Mouse (Mus musculus): ENCODE results near the gene Klc2. TPM values are rescaled to one million over a fixed set of nuclear protein-coding genes. Genes with fewer than 3 reads are reported as not detected.

The Klc2 gene
- total RNA-seq, 2 experiments from 2014 or later, result 255 to 284 TPM

DNA sequence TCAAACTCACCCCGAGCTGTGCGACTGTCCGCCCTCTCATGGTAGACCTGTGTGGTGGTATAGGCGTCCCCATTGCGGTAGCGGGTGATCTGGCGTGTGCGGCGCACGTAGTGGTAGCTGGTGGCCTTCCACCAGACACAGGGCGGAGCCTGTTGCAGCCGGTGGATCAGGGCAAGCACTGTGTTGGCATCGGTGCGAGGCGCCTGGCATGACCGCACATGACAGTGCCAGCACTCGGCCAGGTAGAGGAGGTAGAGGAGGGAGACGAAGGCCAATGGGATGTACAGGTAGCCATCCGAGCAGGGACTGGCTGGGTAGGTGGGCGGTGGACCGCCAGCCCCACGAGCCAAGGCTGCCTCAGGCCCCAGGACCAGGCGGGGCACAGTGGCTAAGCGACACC lies 35.8 kb downstream of the Klc2 start:
- no peak for DNase-seq (ENCODE audit: low spot score in 2 of 2)
- intact Hi-C loops (cut with DNase I), result no loop called here

DNA sequence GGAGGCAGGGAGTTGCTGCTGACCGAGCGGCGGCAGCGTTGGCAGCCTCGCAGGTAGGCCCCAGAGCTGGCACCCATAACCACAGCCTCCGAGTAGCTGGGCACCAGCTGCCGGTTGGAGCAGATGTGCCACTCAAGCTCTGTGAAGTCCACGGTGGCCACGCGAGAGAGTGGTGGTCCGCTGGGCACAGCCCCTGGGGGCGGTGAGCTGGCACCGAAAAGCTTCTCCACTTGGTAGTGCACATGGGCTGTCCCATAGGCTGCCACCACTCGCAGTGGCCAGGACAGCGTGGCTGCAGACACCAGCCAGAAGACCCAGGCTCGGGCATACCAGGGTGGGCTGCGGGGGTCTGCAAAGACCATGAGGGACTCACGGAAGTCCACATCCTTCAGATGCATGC lies 36.4 kb downstream of the Klc2 start:
- intact Hi-C loops (cut with DNase I), result no loop called here
- DNase-seq (ENCODE audit: low spot score in 2 of 2), result no peak

DNA sequence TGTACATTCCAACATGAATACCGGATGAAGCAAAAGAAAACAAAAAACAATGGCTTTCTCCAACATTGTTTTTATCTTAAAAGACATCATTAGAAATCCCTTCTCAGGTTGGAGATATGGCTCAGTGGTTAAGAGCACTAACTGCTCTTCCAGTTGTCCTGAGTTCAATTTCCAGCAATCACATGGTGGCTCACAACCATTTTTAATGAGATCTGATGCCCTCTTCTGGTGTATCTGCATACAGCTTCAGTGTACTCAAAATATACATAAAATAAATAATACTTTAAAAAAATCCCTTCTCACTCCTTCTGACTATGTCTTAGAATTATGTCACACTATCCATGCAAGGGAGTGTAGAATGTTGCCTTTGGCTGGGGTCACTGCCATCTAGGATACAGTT lies 39.1 kb downstream of the Klc2 start:
- no peak for DNase-seq (ENCODE audit: low spot score in 2 of 2)
- intact Hi-C loops (cut with DNase I), result no loop called here

DNA sequence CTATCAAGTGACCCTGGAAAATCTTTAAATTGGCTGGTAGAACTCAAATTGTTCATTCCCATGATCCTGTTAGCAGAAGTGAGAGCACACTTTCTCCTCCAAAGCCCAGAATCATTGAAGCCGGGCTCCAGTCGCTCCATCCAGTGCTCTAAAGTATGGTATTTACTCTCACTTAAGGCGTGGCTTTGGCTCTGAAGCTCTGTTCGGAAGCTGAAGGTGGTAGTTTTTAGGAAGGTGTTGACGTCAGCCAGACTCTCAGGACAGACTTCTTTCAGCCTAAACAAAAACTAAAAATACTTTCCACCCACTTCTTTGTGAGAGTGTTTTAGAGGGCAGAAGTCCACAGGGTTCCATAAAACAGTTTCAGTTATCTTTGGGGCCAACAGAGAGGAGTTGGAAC lies 44.8 kb downstream of the Klc2 start:
- intact Hi-C loops (cut with DNase I), result loop anchor here (2.0 to 5.0 kb wide), 2 partner anchors 17 to 56 kb away; no protein-coding TSS in a partner anchor

DNA sequence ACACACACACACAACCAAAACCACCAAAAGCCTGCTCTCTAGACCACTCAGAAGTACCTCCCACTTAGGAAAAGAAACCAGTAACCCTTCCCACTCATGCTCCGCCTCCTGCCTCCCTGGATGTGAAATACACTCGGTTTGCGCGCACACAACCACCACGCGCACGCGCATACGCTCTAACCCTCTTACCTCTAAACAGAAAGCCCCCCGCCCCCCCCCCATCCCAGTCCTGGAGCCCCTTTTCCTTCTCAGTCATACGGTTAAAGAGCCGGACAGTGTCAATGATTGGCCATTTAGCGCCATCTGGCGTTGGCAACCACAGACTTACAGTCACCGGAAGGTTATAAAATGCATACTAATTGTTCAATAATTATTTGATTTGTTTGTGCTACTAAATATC lies 45.3 kb downstream of the Klc2 start:
- DNase-seq (ENCODE audit: low spot score in 2 of 2), result peak in 1 of 2 experiments; percentile 10
- intact Hi-C loops (cut with DNase I), result loop anchor here (2.0 to 5.0 kb wide), 2 partner anchors 16 to 56 kb away; no protein-coding TSS in a partner anchor

More for the DNA sequence above, 44.8 kb downstream of the Klc2 start:
- DNase-seq (ENCODE audit: low spot score in 2 of 2), result peak in 1 of 2 experiments; percentile 25

GRCm38 (mm10) chr19:5072389-5073019 lies 45.9 kb downstream of the Klc2 start:
- intact Hi-C loops (cut with DNase I), result loop anchor here (2.0 to 5.0 kb wide), 2 partner anchors 16 to 55 kb away; no protein-coding TSS in a partner anchor
- peak in 1 of 2 experiments; percentile 4 for DNase-seq (ENCODE audit: low spot score in 2 of 2)

- intact Hi-C loops (cut with DNase I), result loop anchor here (2.0 to 5.0 kb wide), 2 partner anchors 15 to 54 kb away; no protein-coding TSS in a partner anchor
Observed at GRCm38 (mm10) chr19:5071545-5072369, 46.6 kb downstream of the Klc2 start.

GRCm38 (mm10) chr19:5071077-5071476 lies 47.3 kb downstream of the Klc2 start:
- no peak for DNase-seq (ENCODE audit: low spot score in 2 of 2)
- intact Hi-C loops (cut with DNase I), result loop anchor here (5.0 kb wide), 1 partner anchor 54 kb away; no protein-coding TSS in a partner anchor

More at GRCm38 (mm10) chr19:5071545-5072369, 46.6 kb downstream of the Klc2 start:
- peak; percentile 21 to 24 for DNase-seq (ENCODE audit: low spot score in 2 of 2)

DNA sequence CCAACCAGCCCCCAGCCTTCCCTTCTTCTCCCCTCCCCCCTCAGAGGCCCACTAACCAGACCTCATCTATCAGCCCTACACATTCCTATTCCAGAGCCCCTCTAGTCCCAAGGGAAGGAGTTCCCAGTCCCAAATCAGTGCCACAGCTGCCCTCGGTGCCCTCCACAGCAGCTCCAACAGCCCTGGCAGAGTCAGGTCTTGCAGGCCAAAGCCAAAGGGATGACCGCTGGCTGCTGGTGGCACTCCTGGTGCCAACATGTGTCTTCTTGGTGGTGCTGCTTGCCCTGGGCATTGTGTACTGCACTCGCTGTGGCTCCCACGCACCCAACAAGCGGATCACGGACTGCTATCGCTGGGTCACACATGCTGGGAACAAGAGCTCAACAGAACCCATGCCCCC lies 48.4 kb downstream of the Klc2 start:
- no peak for DNase-seq (ENCODE audit: low spot score in 2 of 2)
- intact Hi-C loops (cut with DNase I), result loop anchor here (5.0 kb wide), 1 partner anchor 53 kb away; no protein-coding TSS in a partner anchor

DNA sequence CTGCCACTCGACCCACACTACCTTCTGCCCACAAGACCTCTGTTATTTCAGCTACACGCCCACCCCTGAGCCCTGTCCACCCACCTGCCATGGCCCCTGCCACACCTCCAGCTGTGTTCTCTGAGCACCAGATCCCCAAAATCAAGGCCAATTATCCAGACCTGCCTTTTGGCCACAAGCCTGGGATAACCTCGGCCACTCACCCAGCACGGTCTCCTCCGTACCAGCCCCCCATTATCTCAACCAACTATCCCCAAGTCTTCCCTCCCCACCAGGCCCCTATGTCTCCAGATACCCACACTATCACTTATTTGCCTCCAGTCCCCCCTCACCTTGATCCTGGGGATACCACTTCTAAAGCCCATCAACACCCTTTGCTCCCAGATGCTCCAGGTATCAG lies 48.9 kb downstream of the Klc2 start:
- intact Hi-C loops (cut with DNase I), result no loop called here
- DNase-seq (ENCODE audit: low spot score in 2 of 2), result no peak

- peak in 1 of 2 experiments; percentile 5 for DNase-seq (ENCODE audit: low spot score in 2 of 2)
- intact Hi-C loops (cut with DNase I), result no loop called here
Observed at GRCm38 (mm10) chr19:5068570-5069234, 49.7 kb downstream of the Klc2 start.

GRCm38 (mm10) chr19:5067867-5068569 lies 50.3 kb downstream of the Klc2 start, which contains the start of gene Cd248:
TSS of gene Cd248 (plus strand) at chr19:5068078.
- intact Hi-C loops (cut with DNase I), result no loop called here
- peak in 1 of 2 experiments; percentile 23 for DNase-seq (ENCODE audit: low spot score in 2 of 2)

DNA sequence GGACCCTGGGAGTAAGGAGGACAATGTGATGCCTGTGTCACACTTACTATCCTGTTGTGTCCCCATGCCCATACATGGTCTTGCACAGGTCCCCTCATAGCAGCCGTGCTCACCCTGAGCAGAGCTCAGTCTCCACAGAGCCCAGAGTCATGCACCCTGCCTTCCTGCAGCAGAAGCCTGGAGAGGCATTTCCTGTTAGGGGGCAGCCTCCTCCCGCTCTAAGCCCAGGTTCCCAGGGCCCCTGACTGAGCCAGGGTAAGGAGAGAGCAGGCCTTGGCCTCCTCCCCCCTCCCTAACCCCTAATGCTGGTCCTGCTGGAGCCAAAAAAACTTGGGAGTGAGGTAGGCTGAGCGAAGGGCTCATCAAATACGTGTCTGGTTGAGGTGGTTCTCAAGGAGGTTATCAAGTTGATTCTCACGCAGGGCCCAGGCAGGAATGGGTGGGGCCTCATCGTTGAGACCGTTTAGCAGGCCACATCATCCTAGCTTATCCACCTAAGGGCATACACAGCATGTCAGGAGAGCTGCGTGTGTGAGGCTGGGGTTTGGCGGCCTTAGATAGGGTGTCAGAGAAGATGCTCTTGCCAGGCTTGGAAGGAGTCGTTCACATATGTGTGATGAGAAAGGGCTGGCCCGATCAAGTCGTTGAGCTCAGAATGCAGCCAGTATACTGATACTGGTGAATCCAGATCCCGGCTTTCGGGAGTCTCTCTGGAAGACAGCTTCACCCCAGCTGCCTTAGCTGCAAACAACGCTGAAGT lies 51.1 kb downstream of the Klc2 start:
- intact Hi-C loops (cut with DNase I), result no loop called here
- no peak for DNase-seq (ENCODE audit: low spot score in 2 of 2)

- no peak for DNase-seq (ENCODE audit: low spot score in 2 of 2)
- intact Hi-C loops (cut with DNase I), result no loop called here
Observed at GRCm38 (mm10) chr19:5065104-5065503, 53.3 kb downstream of the Klc2 start.

- no peak for DNase-seq (ENCODE audit: low spot score in 2 of 2)
- intact Hi-C loops (cut with DNase I), result no loop called here
Observed at GRCm38 (mm10) chr19:5062446-5062845, 55.9 kb downstream of the Klc2 start.

GRCm38 (mm10) chr19:5062041-5062440 lies 56.3 kb downstream of the Klc2 start:
- intact Hi-C loops (cut with DNase I), result no loop called here
- DNase-seq (ENCODE audit: low spot score in 2 of 2), result no peak

DNA sequence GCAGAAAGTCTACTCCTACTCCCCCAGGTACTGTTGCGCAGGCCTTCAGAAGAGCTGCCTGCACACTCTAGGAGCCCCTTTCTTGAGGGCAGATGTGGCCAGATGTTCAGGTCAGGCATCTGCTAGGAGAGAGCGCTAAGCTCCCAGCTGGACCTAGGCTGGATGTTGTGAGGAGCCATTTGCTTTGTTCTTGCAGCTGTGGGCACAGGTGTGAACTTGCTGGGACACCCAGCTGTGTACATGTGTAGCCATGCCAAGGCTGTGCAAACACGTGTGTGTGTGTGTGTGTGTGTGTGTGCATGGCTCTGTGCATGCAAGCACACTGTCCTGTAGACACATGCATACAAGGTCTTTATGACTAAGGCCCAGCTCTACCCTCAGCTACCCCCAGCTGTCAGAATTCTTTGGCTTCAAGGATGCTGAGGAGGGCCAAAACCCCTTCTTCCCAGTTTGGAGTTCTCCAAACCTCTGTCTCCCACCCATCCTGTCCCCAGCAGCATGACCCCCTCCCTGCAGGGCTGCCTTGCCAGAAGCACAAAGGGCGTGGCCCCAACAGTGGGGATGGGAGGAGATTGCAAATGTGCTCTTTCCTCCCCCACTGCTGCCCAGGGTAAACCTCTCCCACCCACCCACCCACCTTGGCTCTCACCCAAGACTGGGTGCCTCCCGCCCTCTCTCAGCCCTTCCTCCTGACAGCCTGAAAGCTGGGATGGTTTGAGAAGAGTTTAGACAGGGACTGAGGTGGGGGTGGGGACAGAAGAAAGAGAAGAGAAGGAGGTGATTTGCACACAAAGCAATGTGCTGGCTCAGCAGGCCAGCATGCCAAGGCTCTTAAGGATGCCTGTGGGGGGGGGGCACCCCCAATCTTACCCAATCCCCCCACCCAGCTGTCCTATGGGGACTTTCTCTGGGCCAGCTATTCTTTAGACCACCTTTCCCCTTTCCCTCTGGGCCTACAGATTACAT lies 57.7 kb downstream of the Klc2 start:
- intact Hi-C loops (cut with DNase I), result no loop called here
- DNase-seq (ENCODE audit: low spot score in 2 of 2), result no peak
